Mouse (Mus musculus): Measurements from ENCODE around the gene Scgb2b21. TPM values are rescaled to one million over a fixed set of nuclear protein-coding genes. Genes with fewer than 3 reads are reported as not detected.
"Not testable (repeated sequence)": the region's sequence is repeated elsewhere in the genome, so short reads cannot be mapped to it uniquely, and the experiment has no call there.

The Scgb2b21 gene
- polyA plus RNA-seq (2012; rRNA removed), result not detected in 2 replicates

DNA sequence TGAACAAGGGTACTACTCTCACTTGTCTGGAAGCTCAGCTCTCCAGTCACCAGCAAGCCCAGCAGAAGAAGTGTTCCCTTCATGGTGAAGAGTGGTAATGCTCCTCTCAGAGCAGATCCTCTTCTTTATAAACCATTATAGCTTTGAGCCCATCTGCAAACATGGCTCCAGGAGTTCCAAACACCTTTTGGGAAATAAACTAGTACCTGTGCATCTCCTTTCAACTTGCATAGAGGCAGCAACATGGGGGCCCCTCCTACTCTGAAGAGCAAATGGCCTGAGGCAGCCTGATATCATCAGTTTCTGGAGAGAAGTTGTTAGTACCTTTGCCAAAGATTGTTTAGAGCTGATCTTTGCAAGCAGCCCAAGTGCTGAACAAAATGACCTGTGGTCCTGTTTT is at the start of gene Scgb2b21:
TSS of gene Scgb2b21 (minus strand) at position 101 of the 400 bp plus-strand sequence.
- Histone ChIP-seq H3K27me3 (replicated peaks; ENCODE audit: control insufficient read depth, insufficient read depth, low read length) (no peaks in the 10 kb centered on the region; the same call in 1 of the 2 replicates), H3K4me3 (ENCODE audit: insufficient read depth, low read depth, low read length) (no peak within 1 kb of the TSS), H3K27ac (ENCODE audit: insufficient read depth, low read depth, low read length) (no peak within 1 kb of the TSS), H3K36me3 (ENCODE audit: control insufficient read depth, insufficient read depth, low read length) (no peaks in the 10 kb centered on the region), H3K4me1 (ENCODE audit: control insufficient read depth, insufficient read depth, low read length) (no peaks in the 10 kb centered on the region)
- no peak for DNase-seq
- TF ChIP-seq CTCF (conservative IDR thresholded peaks at IDR 0.05; ENCODE audit: insufficient read depth, insufficient read length, low read depth, low read length) (no peak), POLR2A (IDR thresholded peaks at IDR 0.05; ENCODE audit: low read depth, low read length) (no peak)

DNA sequence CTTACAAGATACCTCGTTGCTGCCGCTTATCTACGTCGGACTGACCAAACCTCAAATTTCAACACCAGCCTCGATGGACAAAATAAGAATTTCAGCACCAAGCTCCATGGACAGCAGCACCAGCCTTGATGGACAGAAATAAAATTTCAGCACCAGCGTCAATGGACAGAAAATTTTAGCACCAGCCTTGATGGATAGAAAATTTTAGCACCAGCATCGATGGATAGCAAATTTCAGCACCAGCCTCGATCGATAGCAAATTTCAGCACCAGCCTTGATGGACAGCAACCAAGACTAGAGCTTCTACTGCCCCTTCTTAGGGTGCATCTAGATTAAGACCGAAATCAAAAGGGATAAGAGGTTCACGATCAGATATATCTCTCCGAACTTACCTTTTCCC is 23.2 kb upstream of the Scgb2b21 start:
- not testable (repeated sequence) for H3K36me3 ChIP-seq (ENCODE audit: control insufficient read depth, insufficient read depth, low read length); H3K4me1 ChIP-seq (ENCODE audit: control insufficient read depth, insufficient read depth, low read length); H3K27me3 ChIP-seq (replicated peaks; ENCODE audit: control insufficient read depth, insufficient read depth, low read length); DNase-seq; H3K27ac ChIP-seq (ENCODE audit: insufficient read depth, low read depth, low read length); H3K4me3 ChIP-seq (ENCODE audit: insufficient read depth, low read depth, low read length)
- 91% methylated on average over 12 of the region's 12 CpGs for WGBS

Other genes starting within 250 kb of the Scgb2b21 start
- gene Scgb2b19, start 240.1 kb downstream of the Scgb2b21 start, polyA plus RNA-seq (2012; rRNA removed), result not detected in 2 replicates
- not detected in 2 replicates for gene Scgb1b19, start 233.2 kb downstream of the Scgb2b21 start, polyA plus RNA-seq (2012; rRNA removed)
- gene Scgb2b20, start 154.1 kb downstream of the Scgb2b21 start, polyA plus RNA-seq (2012; rRNA removed), result not detected in 2 replicates
- not detected in 2 replicates for gene Scgb1b20, start 147.2 kb downstream of the Scgb2b21 start, polyA plus RNA-seq (2012; rRNA removed)
- not detected in 2 replicates for gene Scgb2b24, start 218.9 kb upstream of the Scgb2b21 start, polyA plus RNA-seq (2012; rRNA removed)
- gene Scgb1b24, start 223.3 kb upstream of the Scgb2b21 start, polyA plus RNA-seq (2012; rRNA removed), result not detected in 2 replicates